Mouse (Mus musculus) limb, embryonic 11.5 days (tissue): ENCODE results near the gene Cacna1d. TPM values are rescaled to one million over a fixed set of nuclear protein-coding genes. Genes with fewer than 3 reads are reported as not detected.

Experiments used
- ATAC-seq: fragments of 200-750 bp; cut with Nextera tagmentation; 2 replicates; pipeline ENCODE4 v1.8.0; 2017; ENCODE audit warnings: low read depth; ENCODE audit not compliant: insufficient number of reproducible peaks, low FRiP score, low TSS enrichment
- DNase-seq: peaks from one replicate; pipeline ENCODE4 v3.0.0-alpha.2; 2015; ENCODE audit warnings: low spot score
- H3K27ac ChIP-seq: fragments of 300-500 bp; sonication (generic); replicated peaks from 2 replicates; pipeline ENCODE4 v1.5.1; 2014; ENCODE audit warnings: low read depth, mild to moderate bottlenecking, low read length
- H3K27me3 ChIP-seq: fragments of 300-500 bp; sonication (generic); 2 replicates; pipeline ENCODE4 v1.6.1; 2014; ENCODE audit warnings: mild to moderate bottlenecking, low read length, mixed read lengths; ENCODE audit not compliant: control insufficient read depth, insufficient read depth
- H3K36me3 ChIP-seq: fragments of 300-500 bp; sonication (generic); 2 replicates; pipeline ENCODE4 v1.6.1; 2014; ENCODE audit warnings: mild to moderate bottlenecking, low read length, moderate library complexity, mixed read lengths; ENCODE audit not compliant: control insufficient read depth, insufficient read depth
- H3K4me1 ChIP-seq: fragments of 300-500 bp; sonication (generic); 2 replicates; pipeline ENCODE4 v1.6.1; 2014; ENCODE audit warnings: low read length, mixed read lengths; ENCODE audit not compliant: control insufficient read depth, insufficient read depth
- H3K4me2 ChIP-seq: fragments of 300-500 bp; sonication (generic); 2 replicates; pipeline ENCODE4 v1.6.1; 2014; ENCODE audit warnings: low read depth, mild to moderate bottlenecking, moderate library complexity; ENCODE audit not compliant: severe bottlenecking
- H3K4me3 ChIP-seq: fragments of 300-500 bp; sonication (generic); 2 replicates; pipeline ENCODE4 v1.5.1; 2014; ENCODE audit warnings: low read depth, low read length
- H3K9ac ChIP-seq: fragments of 300-500 bp; sonication (generic); 2 replicates; pipeline ENCODE4 v1.6.1; 2014; ENCODE audit warnings: mild to moderate bottlenecking, low read length
- H3K9me3 ChIP-seq: fragments of 300-500 bp; sonication (generic); 2 replicates; pipeline ENCODE4 v1.6.1; 2016; ENCODE audit warnings: low read length; ENCODE audit not compliant: control insufficient read depth
- WGBS: fragments of 180-500 bp; shearing (Covaris S2); extraction: QIAGEN DNeasy Blood & Tissue Kit; methylation state at CpG from one replicate; pipeline ENCODE4 v1.1.7; 2014; 5-methylcytosine and 5-hydroxymethylcytosine counted together
- polyA plus RNA-seq: library from polyadenylated mRNA; unstranded; fragments of >200 nt; fragmentation: Nextera tagmentation; extraction: Ambion mirVana; gene quantifications from 2 replicates; pipeline ENCODE4 v1.2.1, GENCODE M21; 2014

Gene Cacna1d
- polyA plus RNA-seq, 1 experiment from 2014 or later: 2.1 TPM

DNA sequence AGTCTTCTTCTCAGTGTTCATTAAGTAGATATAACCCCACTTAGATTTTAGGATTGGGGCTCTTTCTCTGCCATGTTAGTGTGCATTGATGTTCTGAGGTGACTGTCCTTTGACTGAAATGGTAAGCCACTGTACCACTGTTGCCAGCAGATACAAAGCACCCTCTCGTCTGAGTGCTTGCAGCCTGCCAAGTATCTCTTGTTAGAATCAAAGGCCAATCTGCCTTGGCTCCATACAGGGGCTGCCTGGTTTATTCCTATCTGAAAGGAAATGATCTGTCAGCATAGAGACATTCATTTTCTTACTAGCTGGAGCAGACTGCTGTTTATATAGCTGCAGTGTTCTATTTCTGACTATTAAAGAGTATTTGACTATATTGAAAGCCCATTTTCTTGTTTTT, 2.0 kb upstream of the Cacna1d start:
- H3K4me1 ChIP-seq: no peaks in the 10 kb centered on the region
- H3K4me2 ChIP-seq: no peak overlapping the region
- no peaks in the 10 kb centered on the region; the same call in 1 of the 2 replicates for H3K36me3 ChIP-seq
- H3K27me3 ChIP-seq: no peaks in the 10 kb centered on the region
- DNase-seq: no peak
- no peaks in the 10 kb centered on the region for H3K9me3 ChIP-seq
- H3K4me3 ChIP-seq: no peak overlapping the region
- H3K9ac ChIP-seq: no peak overlapping the region
- no peak for ATAC-seq
- WGBS: 87% methylated on average over 1 of the region's 1 CpGs
- H3K27ac ChIP-seq: no peak overlapping the region

DNA sequence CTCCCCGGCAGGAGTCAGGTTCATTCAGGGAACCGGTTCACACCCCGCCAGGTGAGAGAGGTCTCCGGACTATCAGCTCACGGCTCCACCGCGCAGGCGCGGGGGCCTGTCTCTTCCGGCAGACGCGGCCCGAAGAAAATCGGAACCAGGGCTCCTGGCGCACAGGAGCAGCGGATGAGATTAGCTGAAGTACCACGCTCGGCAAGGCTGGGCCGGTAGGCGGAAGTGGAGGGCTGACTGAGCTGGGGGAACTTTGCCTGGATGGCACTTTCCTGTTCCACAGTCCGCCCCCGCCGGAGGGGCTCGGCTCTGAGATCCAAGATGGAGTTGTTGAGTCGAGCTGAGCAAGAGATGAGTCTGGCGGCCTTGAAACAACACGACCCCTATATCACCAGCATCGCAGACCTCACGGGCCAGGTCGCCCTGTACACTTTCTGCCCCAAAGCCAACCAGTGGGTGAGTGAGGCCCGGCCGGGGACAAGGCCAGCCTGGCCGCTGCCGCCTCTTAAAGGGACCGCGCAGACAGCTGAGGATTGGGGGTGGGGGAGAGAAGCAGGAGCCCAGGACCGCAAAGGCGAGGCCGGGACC, 11.8 kb downstream of the Cacna1d start, which contains the start of gene Dcp1a:
TSS of gene Dcp1a (plus strand) at position 175 of the 588 bp plus-strand sequence.
- Histone ChIP-seq H3K36me3 (no peaks in the 10 kb centered on the region), H3K4me2 (peak within 1 kb of the TSS; percentile 66), H3K9ac (peak within 1 kb of the TSS; percentile 90), H3K27me3 (no peaks in the 10 kb centered on the region), H3K4me1 (no peaks in the 10 kb centered on the region), H3K27ac (peak within 1 kb of the TSS; percentile 45), H3K4me3 (peak within 1 kb of the TSS; percentile 91), H3K9me3 (no peaks in the 10 kb centered on the region)
- DNase-seq: peak; percentile 96
- under 1% methylated on average over 39 of the region's 39 CpGs for WGBS
- peak; percentile 96 for ATAC-seq

DNA sequence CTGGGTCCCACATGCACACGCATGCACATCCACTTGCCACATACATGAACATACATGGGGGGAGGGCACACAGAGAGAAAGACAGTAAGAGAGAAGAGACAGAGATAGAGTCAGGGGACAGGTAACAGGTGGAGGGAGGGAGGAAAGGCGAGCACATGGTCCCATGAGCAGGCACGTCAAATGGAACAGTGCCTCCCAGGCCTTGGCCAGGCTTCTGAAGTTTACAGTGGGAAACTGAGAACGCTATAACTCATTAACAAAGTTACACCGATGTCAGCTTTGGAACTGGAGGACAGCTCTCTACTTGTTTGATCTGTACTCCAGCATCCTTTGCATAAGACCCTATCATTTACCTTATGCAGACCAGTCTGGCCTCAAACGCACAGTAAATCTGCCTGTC, 16.8 kb downstream of the Cacna1d start:
- no peaks in the 10 kb centered on the region for H3K4me1 ChIP-seq
- 84% methylated on average over 6 of the region's 6 CpGs for WGBS
- H3K36me3 ChIP-seq: no peaks in the 10 kb centered on the region
- H3K4me2 ChIP-seq: no peak overlapping the region
- no peaks in the 10 kb centered on the region for H3K27me3 ChIP-seq
- no peak overlapping the region for H3K9ac ChIP-seq
- H3K27ac ChIP-seq: no peak overlapping the region
- ATAC-seq (no peak), DNase-seq (no peak)
- no peak overlapping the region for H3K4me3 ChIP-seq
- H3K9me3 ChIP-seq: no peaks in the 10 kb centered on the region

DNA sequence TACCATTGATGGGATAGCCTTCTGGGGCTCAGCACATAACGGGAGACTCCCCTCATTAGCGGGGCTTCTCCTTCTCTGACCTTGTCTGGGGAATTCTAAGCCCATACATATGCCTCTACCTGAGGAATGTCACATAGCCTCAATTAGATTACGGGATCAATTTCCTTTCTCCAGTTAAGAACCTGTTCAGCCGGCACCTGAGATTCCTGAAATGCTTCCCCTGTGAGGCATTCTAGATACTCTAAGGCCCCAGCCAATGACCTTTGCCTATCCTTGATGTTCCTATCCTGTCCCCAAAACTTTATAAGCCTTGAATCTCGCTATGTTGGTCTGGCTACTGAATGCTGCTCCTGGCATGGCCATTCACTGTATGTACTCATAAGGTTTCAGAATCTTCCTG, 17.6 kb downstream of the Cacna1d start:
- Histone ChIP-seq H3K27ac (no peak overlapping the region), H3K9me3 (no peaks in the 10 kb centered on the region), H3K4me3 (no peak overlapping the region), H3K4me2 (no peak overlapping the region), H3K27me3 (no peaks in the 10 kb centered on the region), H3K9ac (no peak overlapping the region), H3K36me3 (no peaks in the 10 kb centered on the region), H3K4me1 (no peaks in the 10 kb centered on the region)
- WGBS: 55% methylated on average over 5 of the region's 5 CpGs
- no peak for ATAC-seq
- DNase-seq: no peak

DNA sequence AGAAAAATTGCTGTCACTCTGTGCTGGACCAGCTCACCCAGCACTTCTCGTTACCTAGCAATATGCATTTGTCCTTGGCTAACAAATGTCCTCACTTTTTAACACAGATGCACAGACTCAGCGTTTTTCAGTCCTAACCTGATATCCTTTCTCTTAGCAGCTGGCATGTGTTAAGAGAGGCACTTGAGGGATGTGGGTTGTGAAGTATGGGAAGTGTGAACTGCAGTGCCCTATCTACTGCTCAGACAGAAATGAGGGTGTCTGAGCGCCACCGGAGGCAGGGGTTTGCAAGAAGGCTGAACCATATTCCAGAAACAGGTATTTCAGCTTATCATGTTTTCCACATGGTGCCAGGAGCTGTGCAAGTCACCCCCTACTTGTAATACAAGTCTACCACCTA, 27.9 kb downstream of the Cacna1d start:
- Histone ChIP-seq H3K36me3 (no peaks in the 10 kb centered on the region), H3K4me2 (no peak overlapping the region), H3K4me1 (no peaks in the 10 kb centered on the region), H3K4me3 (no peak overlapping the region), H3K9me3 (no peaks in the 10 kb centered on the region), H3K27me3 (peaks cover 4% of the 10 kb centered on the region; the same call in 1 of the 2 replicates), H3K27ac (no peak overlapping the region), H3K9ac (no peak overlapping the region)
- WGBS: 82% methylated on average over 4 of the region's 4 CpGs
- DNase-seq: no peak
- no peak for ATAC-seq

DNA sequence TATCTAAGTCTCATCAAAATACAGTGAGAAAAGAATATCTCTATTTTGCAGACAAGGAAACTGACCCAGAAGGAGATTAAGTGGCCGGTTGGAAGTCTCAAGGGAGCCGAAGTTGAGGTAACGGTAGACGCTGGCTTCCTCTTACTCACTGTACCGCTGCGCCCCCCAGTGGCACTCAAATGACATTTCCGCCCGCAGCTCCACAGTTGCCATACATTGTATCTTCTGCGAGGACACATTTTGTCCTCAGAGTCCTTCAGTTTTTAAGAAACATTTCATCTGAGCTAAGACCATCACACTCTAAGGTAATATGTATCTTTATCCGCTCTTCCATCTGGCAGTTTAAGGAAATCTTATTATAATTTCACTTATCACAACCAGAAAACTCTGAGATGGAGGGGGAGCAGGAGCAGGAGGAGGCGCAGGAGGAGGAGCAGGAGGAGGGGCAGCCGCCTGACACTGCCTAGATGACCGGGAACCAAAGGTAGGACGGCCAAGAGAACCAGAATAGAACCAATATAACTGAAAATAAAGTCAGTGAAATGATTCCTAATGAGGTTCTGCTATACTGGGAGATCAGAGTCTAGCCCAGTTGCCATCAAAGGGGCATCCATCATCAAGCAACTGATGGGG, 31.2 kb downstream of the Cacna1d start:
- Histone ChIP-seq H3K27ac (no peak overlapping the region), H3K27me3 (peaks cover 4% of the 10 kb centered on the region; the same call in 1 of the 2 replicates), H3K9me3 (no peaks in the 10 kb centered on the region), H3K36me3 (no peaks in the 10 kb centered on the region), H3K4me3 (no peak overlapping the region), H3K4me2 (no peak overlapping the region), H3K4me1 (no peaks in the 10 kb centered on the region), H3K9ac (no peak overlapping the region)
- DNase-seq (peak; percentile 81), ATAC-seq (no peak)
- WGBS: 4% methylated on average over 14 of the region's 14 CpGs

DNA sequence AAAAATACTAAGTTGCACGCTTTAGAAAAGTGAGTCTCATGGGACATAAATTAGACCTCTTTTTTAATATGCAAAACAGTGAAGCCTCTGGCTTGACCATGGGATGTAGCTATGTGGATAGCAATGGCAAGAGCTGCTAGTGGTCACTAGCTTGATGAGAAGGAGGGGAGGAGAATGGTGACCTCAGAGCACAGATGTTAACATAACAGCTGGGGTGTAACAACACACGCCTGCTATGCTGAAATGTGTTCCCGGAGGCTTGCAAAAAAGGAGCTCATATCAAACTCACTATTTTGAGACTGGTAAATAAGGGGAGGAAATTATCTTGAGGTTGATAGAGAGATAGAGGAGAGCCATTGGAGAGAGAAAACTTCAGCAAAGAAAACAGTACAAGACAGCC, 32.4 kb downstream of the Cacna1d start:
- no peaks in the 10 kb centered on the region for H3K4me1 ChIP-seq
- ATAC-seq: no peak
- H3K4me3 ChIP-seq: no peak overlapping the region
- peaks cover 4% of the 10 kb centered on the region; the same call in 1 of the 2 replicates for H3K27me3 ChIP-seq
- WGBS: 76% methylated on average over 3 of the region's 3 CpGs
- H3K4me2 ChIP-seq: no peak overlapping the region
- H3K9ac ChIP-seq: no peak overlapping the region
- no peak overlapping the region for H3K27ac ChIP-seq
- no peaks in the 10 kb centered on the region for H3K9me3 ChIP-seq
- no peaks in the 10 kb centered on the region for H3K36me3 ChIP-seq
- no peak for DNase-seq

DNA sequence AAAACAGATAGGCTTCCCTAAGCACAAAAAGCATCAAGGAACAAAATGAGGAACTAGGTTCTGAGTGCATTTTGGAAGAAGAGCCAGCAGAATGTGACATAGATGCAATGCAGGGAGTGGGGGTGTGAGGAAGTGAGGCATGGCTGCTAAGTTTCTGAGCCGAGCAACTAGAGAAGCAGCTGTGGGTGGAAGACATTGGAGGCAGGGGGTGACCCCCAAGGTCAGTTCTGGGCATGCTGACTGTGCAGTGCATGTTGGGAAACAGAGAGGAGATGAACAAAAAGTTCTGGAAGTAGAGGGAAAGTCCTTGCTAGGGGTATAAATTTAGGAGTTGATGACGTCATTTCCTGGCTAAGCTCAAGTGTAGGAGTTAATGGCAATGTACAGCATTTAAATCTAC, 33.4 kb downstream of the Cacna1d start:
- Histone ChIP-seq H3K36me3 (no peaks in the 10 kb centered on the region), H3K4me1 (no peaks in the 10 kb centered on the region), H3K9ac (no peak overlapping the region), H3K4me2 (no peak overlapping the region), H3K27ac (no peak overlapping the region), H3K27me3 (peaks cover 4% of the 10 kb centered on the region; the same call in 1 of the 2 replicates), H3K9me3 (no peaks in the 10 kb centered on the region), H3K4me3 (no peak overlapping the region)
- DNase-seq (no peak), ATAC-seq (no peak)
- WGBS: 39% methylated on average over 2 of the region's 2 CpGs
